Mouse (Mus musculus): ENCODE measurements around the gene Sdc1. TPM values are rescaled to one million over a fixed set of nuclear protein-coding genes. Genes with fewer than 3 reads are reported as not detected.
A peak's percentile ranks its signal among the peaks of the same experiment; 100 is the strongest.

Gene Sdc1
- total RNA-seq, 2 experiments from 2014 or later: 0.83 to 1.2 TPM

GRCm38 (mm10) chr12:8818233-8818672 is 47.1 kb downstream of the Sdc1 start:
- no peak for ATAC-seq (ENCODE audit: poor library complexity, severe bottlenecking)

- ATAC-seq (ENCODE audit: poor library complexity, severe bottlenecking): no peak
Observed at GRCm38 (mm10) chr12:8824995-8825703, 54.0 kb downstream of the Sdc1 start.

DNA sequence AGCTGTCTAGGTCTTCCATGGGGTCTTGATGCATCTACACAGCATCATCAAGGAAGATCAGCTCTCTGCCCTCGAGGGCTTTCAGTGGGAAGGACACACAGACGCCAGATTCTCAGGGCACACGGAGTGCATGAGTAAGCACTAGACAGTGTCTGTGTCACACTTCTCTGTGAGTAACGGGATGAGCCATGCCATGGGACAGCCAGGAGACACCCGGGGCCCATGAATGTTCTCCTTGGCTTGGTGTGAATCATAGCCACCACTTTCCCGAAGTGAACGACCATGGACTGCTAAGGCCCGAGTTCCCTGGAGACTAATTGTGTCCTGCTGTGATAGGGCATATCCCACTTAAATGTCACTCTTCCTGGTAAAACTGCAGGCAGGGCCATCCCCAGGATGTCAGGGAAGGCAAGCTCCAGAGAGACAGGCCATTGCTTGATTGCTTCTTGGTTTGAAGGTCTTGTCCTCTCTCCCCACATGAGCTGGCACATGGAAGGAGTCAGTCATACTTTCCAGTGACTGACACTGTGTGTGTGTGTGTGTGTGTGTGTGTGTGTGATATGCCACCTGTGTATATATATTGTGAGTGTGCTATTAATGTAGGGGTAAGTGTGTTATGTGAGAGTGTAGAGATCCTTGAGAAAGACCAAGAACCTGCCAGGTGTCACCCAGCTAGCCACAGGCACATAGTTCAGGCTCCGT is 56.0 kb downstream of the Sdc1 start:
- ATAC-seq (ENCODE audit: poor library complexity, severe bottlenecking): no peak

GRCm38 (mm10) chr12:8829032-8829660 is 58.0 kb downstream of the Sdc1 start:
- peak; percentile 34 for ATAC-seq (ENCODE audit: poor library complexity, severe bottlenecking)

DNA sequence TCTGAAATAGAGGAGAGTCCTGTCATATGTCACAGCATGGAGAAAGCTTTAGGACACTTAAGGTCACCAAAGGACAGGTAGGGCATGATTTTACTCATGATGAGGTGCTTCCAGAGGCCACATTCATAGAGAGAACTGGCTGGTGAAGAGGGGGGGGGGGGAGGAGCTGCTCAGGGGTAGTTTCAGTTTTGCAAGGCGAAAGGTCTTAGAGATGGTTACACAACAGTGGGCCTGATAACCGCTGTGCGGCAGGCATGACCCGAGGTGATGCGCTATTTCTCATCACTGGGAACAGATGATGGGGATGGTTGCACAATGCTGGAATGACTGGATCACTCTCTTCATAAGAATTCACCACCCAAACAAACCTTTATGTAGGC is 58.5 kb downstream of the Sdc1 start:
- peak; percentile 77 for ATAC-seq (ENCODE audit: poor library complexity, severe bottlenecking)

- ATAC-seq (ENCODE audit: poor library complexity, severe bottlenecking): no peak
Observed at GRCm38 (mm10) chr12:8830967-8831635, 60.0 kb downstream of the Sdc1 start.

- ATAC-seq (ENCODE audit: poor library complexity, severe bottlenecking): peak; percentile 82
Observed at GRCm38 (mm10) chr12:8831710-8832109, 60.6 kb downstream of the Sdc1 start.

GRCm38 (mm10) chr12:8840782-8841325 is 69.7 kb downstream of the Sdc1 start:
- no peak for ATAC-seq (ENCODE audit: poor library complexity, severe bottlenecking)

- ATAC-seq (ENCODE audit: poor library complexity, severe bottlenecking): 0 out of 2 replicates have a peak, but pooled peaks have one; percentile 36
Observed at GRCm38 (mm10) chr12:8842725-8843124, 71.6 kb downstream of the Sdc1 start.

Other genes starting within 250 kb of the Sdc1 start
- gene Slc7a15, start 172.3 kb upstream of the Sdc1 start, total RNA-seq (2015): not detected in 2 replicates
- gene Slc7a15, start 172.3 kb upstream of the Sdc1 start, total RNA-seq (2017): not detected in 2 replicates
- gene Pum2, start 97.2 kb upstream of the Sdc1 start, total RNA-seq (2015): 152 and 162 TPM in 2 replicates
- 119 and 124 TPM in 2 replicates for gene Pum2, start 97.2 kb upstream of the Sdc1 start, total RNA-seq (2017)
- 121 and 132 TPM in 2 replicates for gene Laptm4a, start 150.3 kb downstream of the Sdc1 start, total RNA-seq (2015)
- gene Laptm4a, start 150.3 kb downstream of the Sdc1 start, total RNA-seq (2017): 192 and 195 TPM in 2 replicates
- not detected in 2 replicates for gene Matn3, start 176.6 kb downstream of the Sdc1 start, total RNA-seq (2015)
- gene Matn3, start 176.6 kb downstream of the Sdc1 start, total RNA-seq (2017): 0.12 TPM in 1 of 2 replicates, not detected in the other
- 1.1 and 1.4 TPM in 2 replicates for gene Wdr35, start 202.6 kb downstream of the Sdc1 start, total RNA-seq (2015)
- gene Wdr35, start 202.6 kb downstream of the Sdc1 start, total RNA-seq (2017): 0.44 and 1.2 TPM in 2 replicates